Mouse (Mus musculus): ENCODE data around the gene Larp1.

Larp1 gene

GRCm38 (mm10) chr11:58009051-58009515 is at the start of gene Larp1:
TSS of gene Larp1 (plus strand) at chr11:58009064.
- TF ChIP-seq GATA4 (IDR thresholded peaks at IDR 0.05; ENCODE audit: insufficient replicate concordance, low read length), result no peak

GRCm38 (mm10) chr11:57959924-57960323 is 48.9 kb upstream of the Larp1 start:
- TF ChIP-seq GATA4 (IDR thresholded peaks at IDR 0.05; ENCODE audit: insufficient replicate concordance, low read length), result no peak

GRCm38 (mm10) chr11:57962382-57963285 is 46.2 kb upstream of the Larp1 start:
- no peak for TF ChIP-seq GATA4 (IDR thresholded peaks at IDR 0.05; ENCODE audit: insufficient replicate concordance, low read length)

GRCm38 (mm10) chr11:57963291-57963870 is 45.5 kb upstream of the Larp1 start:
- TF ChIP-seq GATA4 (IDR thresholded peaks at IDR 0.05; ENCODE audit: insufficient replicate concordance, low read length), result no peak

DNA sequence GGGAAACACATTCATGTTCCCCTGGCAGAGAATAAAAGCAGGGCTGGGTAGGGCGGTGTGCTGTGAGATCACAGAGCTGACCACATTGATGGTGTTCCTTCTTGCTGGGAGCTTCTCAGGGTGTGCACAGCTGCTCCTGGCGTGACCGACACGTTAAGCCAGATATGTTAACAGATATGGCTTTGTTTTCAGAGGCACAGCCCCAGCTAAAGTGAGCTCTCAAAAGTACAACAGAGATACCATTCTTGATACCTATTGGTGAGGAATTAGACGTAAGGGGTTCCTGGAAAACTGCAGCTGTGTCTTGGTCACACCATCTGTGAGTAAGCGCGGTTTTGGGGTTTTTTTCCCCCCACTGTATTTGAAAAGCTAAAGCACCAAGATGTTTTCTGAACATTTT is 42.2 kb upstream of the Larp1 start:
- no peak for TF ChIP-seq GATA4 (IDR thresholded peaks at IDR 0.05; ENCODE audit: insufficient replicate concordance, low read length)

DNA sequence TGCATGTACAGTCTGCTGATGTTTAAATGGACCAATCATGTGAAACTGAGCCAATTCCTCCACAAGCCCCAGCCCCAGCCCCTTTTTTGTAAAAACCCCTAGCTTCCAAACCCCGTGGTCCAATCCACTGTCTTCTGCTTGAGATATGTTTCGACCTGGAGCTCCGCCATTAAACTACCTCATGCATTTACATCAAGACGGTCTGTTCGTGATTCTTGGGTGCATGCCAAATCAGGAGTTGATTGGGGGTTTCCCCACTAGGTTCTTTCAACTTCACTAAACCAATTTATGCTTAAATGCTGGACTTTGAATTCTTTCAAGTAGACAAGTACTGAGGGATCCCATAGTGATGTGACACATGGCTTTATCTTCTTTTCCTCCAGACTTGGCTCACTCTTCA is 40.6 kb upstream of the Larp1 start:
- TF ChIP-seq GATA4 (IDR thresholded peaks at IDR 0.05; ENCODE audit: insufficient replicate concordance, low read length), result no peak

GRCm38 (mm10) chr11:57970541-57970940 is 38.3 kb upstream of the Larp1 start:
- no peak for TF ChIP-seq GATA4 (IDR thresholded peaks at IDR 0.05; ENCODE audit: insufficient replicate concordance, low read length)

DNA sequence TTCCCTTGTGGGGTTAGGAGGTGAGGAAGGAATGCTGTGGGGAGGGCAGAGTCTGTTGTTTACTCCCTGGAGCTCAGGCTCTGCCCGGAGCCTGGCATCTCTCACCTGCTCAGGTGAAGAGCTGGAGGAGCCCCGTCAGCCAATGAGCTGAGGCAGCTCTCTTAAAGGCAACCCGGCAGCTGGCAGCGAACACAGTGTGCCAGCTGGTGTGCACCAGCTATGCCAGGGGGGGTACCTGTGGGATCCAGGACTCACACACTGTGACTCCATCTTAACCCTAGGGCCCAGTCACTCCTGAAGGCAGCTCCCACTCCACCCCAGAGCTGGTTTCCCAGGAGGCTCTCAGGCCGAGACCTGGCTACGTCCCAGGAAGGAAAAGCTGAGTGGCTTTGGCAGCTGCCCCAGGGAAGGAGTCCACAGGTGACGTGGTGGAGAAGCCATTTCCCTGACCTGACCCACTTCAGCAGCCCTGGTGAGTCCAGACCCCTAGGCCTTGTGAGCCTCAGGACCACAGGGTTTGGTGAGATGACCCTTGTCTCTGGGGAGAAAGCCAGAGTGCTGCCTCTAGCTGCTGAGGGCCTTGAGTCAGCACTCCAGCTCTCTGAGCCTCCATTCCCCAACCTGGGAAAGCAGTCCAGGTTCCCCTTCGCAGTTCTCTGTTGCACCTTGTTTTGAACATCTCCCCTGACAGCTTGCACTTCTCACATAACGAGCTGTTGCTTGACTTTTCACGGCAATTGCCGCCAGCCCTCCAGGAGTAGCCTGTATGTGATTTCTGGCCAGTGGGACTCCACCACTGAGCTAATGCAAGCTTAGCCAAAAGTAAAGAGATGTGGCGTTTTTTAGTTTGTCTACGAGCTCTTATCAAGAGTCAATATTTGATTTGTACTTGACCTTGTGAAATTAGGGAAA is 35.6 kb upstream of the Larp1 start:
- TF ChIP-seq GATA4 (IDR thresholded peaks at IDR 0.05; ENCODE audit: insufficient replicate concordance, low read length), result peak; percentile 66; the same call in 1 of the 2 replicates

DNA sequence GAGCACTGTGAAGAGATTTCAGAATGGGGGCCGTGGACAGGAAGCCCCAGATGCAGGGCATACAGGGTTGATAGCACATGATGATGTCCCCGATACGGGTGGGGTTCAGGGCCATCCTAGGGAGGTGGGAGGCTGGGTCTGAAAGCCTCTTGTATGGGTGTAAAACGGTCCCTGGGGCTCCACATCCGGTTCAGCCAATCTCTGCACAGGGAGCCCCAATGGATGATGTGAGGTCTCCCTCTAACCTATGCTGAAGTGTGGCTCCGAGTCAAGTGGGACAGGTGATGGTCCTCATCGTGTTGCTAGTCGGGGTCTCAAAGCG is 35.0 kb upstream of the Larp1 start:
- TF ChIP-seq GATA4 (IDR thresholded peaks at IDR 0.05; ENCODE audit: insufficient replicate concordance, low read length), result no peak

DNA sequence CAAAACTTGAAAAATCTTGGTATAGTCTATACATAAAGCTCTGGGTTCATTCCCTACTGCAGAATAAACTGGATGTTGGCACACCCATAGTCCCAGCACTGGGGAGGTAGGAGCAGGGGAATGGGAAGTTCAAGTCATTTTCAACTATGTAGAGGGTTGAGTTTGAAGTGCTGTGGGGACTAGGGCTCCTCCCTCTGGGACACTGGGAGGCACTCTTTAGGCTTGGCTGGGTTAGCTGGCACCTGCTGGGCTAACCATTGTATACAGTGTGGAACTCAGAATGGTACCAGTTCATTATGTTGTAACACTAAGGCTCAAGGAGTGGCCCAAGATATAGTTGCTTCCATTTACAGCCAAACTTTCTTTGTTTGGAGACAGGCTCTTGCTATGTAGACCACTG is 33.0 kb upstream of the Larp1 start:
- no peak for TF ChIP-seq GATA4 (IDR thresholded peaks at IDR 0.05; ENCODE audit: insufficient replicate concordance, low read length)

GRCm38 (mm10) chr11:57977681-57978080 is 31.2 kb upstream of the Larp1 start:
- TF ChIP-seq GATA4 (IDR thresholded peaks at IDR 0.05; ENCODE audit: insufficient replicate concordance, low read length), result no peak

DNA sequence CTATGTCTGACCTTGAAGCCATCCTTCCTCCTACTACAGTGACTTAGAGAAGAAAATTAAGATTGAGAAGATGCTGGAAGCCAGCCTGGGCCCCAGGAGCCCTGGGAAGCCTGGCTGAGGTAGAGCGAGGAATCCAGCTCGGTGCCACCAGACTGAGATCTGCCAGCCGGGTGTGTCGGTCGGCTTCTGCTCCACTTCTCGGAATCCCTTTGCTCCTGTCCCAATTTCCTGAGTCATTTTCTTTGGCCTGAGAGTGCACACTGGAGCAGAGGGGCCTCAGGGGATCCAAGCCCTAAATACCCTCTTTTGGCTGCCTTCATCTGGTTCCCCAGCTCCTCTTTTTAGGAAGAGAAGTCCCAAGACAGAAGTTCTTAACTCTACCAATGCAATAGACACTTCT is 29.2 kb upstream of the Larp1 start:
- TF ChIP-seq GATA4 (IDR thresholded peaks at IDR 0.05; ENCODE audit: insufficient replicate concordance, low read length), result no peak

- no peak for TF ChIP-seq GATA4 (IDR thresholded peaks at IDR 0.05; ENCODE audit: insufficient replicate concordance, low read length)
Measured at GRCm38 (mm10) chr11:57981083-57981809, 27.6 kb upstream of the Larp1 start.

GRCm38 (mm10) chr11:57983480-57984342 is 25.2 kb upstream of the Larp1 start:
- TF ChIP-seq GATA4 (IDR thresholded peaks at IDR 0.05; ENCODE audit: insufficient replicate concordance, low read length), result peak; percentile 94

Data from liver, adult (tissue).